Mouse (Mus musculus) right cerebral cortex, adult 18-20 months (tissue): ENCODE results near the gene Gpnmb.

Experiments
- DNase-seq: peaks from one replicate; pipeline ENCODE4 v3.0.0; 2022; ENCODE audit warnings: mixed read lengths

Gpnmb gene

GRCm38 (mm10) chr6:49032783-49033182, 3.6 kb upstream of the Gpnmb start:
- no peak for DNase-seq

- no peak for DNase-seq
Observed at GRCm38 (mm10) chr6:49037268-49037662, 919 bp downstream of the Gpnmb start.

- peak; percentile 55 for DNase-seq
Observed at GRCm38 (mm10) chr6:49039470-49040180, 3.3 kb downstream of the Gpnmb start.

- no peak for DNase-seq
Observed at GRCm38 (mm10) chr6:49046502-49046901, 10.2 kb downstream of the Gpnmb start.

GRCm38 (mm10) chr6:49046976-49047375, 10.6 kb downstream of the Gpnmb start:
- DNase-seq, result no peak

GRCm38 (mm10) chr6:49047848-49048247, 11.5 kb downstream of the Gpnmb start:
- no peak for DNase-seq

- no peak for DNase-seq
Observed at GRCm38 (mm10) chr6:49048395-49048794, 12.0 kb downstream of the Gpnmb start.

GRCm38 (mm10) chr6:49050677-49051410, 14.5 kb downstream of the Gpnmb start:
- DNase-seq, result no peak

GRCm38 (mm10) chr6:49052191-49052590, 15.8 kb downstream of the Gpnmb start:
- DNase-seq, result no peak

GRCm38 (mm10) chr6:49055256-49055733, 18.9 kb downstream of the Gpnmb start:
- no peak for DNase-seq

- no peak for DNase-seq
Observed at GRCm38 (mm10) chr6:49056009-49056408, 19.7 kb downstream of the Gpnmb start.

- peak; percentile 59 for DNase-seq
Observed at GRCm38 (mm10) chr6:49057053-49058021, 21.0 kb downstream of the Gpnmb start.

GRCm38 (mm10) chr6:49068361-49068760, 32.0 kb downstream of the Gpnmb start:
- DNase-seq, result no peak

- DNase-seq, result peak; percentile 96
Observed at GRCm38 (mm10) chr6:49073304-49074116, 37.2 kb downstream of the Gpnmb start, which contains the start of gene Malsu1. Malsu1 (plus strand) TSS chr6:49073795.

- no peak for DNase-seq
Observed at GRCm38 (mm10) chr6:49074117-49074490, 37.8 kb downstream of the Gpnmb start.

- no peak for DNase-seq
Observed at GRCm38 (mm10) chr6:49077894-49078293, 41.5 kb downstream of the Gpnmb start.

- no peak for DNase-seq
Observed at GRCm38 (mm10) chr6:49079313-49079712, 43.0 kb downstream of the Gpnmb start.

GRCm38 (mm10) chr6:49083008-49083407, 46.7 kb downstream of the Gpnmb start:
- DNase-seq, result no peak

GRCm38 (mm10) chr6:49094968-49095367, 58.6 kb downstream of the Gpnmb start:
- no peak for DNase-seq

GRCm38 (mm10) chr6:49096421-49096820, 60.1 kb downstream of the Gpnmb start:
- DNase-seq, result peak; percentile 48

GRCm38 (mm10) chr6:49096933-49097461, 60.7 kb downstream of the Gpnmb start:
- peak; percentile 75 for DNase-seq
